Mouse (Mus musculus) CD4-positive, CD25-positive, alpha-beta regulatory T cell, adult 4 months (primary cell): ENCODE results near the gene Fam71f2. TPM values are rescaled to one million over a fixed set of nuclear protein-coding genes. Genes with fewer than 3 reads are reported as not detected.

Source experiments
- polyA plus RNA-seq, 2 experiments: library from polyadenylated mRNA; unstranded; fragments of 100-300 nt; shearing (Covaris generic); gene quantifications; one replicate each; pipeline ENCODE4 v1.2.1; 2017

The Fam71f2 gene
- polyA plus RNA-seq, 2 experiments from 2014 or later: 0.44 TPM; not detected in 1

Other genes starting within 250 kb of the Fam71f2 start
- gene Lep, start 219.4 kb upstream of the Fam71f2 start, polyA plus RNA-seq: not detected
- 10 to 100 TPM; 60.2 to 62.8 TPM for gene Rbm28, start 114.6 kb upstream of the Fam71f2 start, polyA plus RNA-seq
- gene Prrt4, start 100.0 kb upstream of the Fam71f2 start, polyA plus RNA-seq: under 1 TPM; 0.16 to 0.28 TPM
- 10 to 100 TPM; 18.5 to 22.7 TPM for gene Impdh1, start 63.2 kb upstream of the Fam71f2 start, polyA plus RNA-seq
- 10 to 100 TPM; 32.4 to 37.1 TPM for gene Hilpda, start 7.1 kb upstream of the Fam71f2 start, polyA plus RNA-seq
- not detected for gene Fam71f1, start 39.5 kb downstream of the Fam71f2 start, polyA plus RNA-seq
- gene Calu, start 68.5 kb downstream of the Fam71f2 start, polyA plus RNA-seq: 10 to 100 TPM; 57.9 to 68.6 TPM
- gene Opn1sw, start 108.9 kb downstream of the Fam71f2 start, polyA plus RNA-seq: under 1 TPM; 0.38 to 0.62 TPM
- under 1 TPM in 1 of 2 experiments, not detected in 1; 0.51 TPM for gene Ccdc136, start 116.7 kb downstream of the Fam71f2 start, polyA plus RNA-seq
- gene Flnc, start 153.7 kb downstream of the Fam71f2 start, polyA plus RNA-seq: not detected
- 100 to 1,000 TPM; 325 to 332 TPM for gene Atp6v1f, start 188.1 kb downstream of the Fam71f2 start, polyA plus RNA-seq
- not detected for gene Atp6v1fnb, start 191.8 kb downstream of the Fam71f2 start, polyA plus RNA-seq
- gene Kcp, start 228.4 kb downstream of the Fam71f2 start, polyA plus RNA-seq: under 1 TPM in 1 of 2 experiments, not detected in 1; 0.38 TPM
- gene Irf5, start 247.0 kb downstream of the Fam71f2 start, polyA plus RNA-seq: 10 to 100 TPM; 24.8 to 32.7 TPM